Mouse (Mus musculus) testis, adult 2 months (tissue): ENCODE data around the gene Gm49325.

ENCODE experiments used
- CTCF ChIP-seq: fragments of 200-500 bp; IDR thresholded peaks from 2 replicates; pipeline ENCODE4 v1.5.1; 2012; ENCODE audit warnings: low read depth, mild to moderate bottlenecking, inconsistent platforms, low read length, moderate library complexity; ENCODE audit not compliant: control insufficient read depth, insufficient read depth, insufficient replicate concordance
- POLR2A ChIP-seq: fragments of 200-500 bp; IDR thresholded peaks from 2 replicates; pipeline ENCODE4 v1.6.1; 2012; ENCODE audit warnings: low read depth, mild to moderate bottlenecking, inconsistent platforms, low read length, moderate library complexity; ENCODE audit not compliant: control insufficient read depth

GRCm38 (mm10) chr10:77589749-77590148 lies 16.2 kb upstream of the Gm49325 start:
- TF ChIP-seq CTCF (no peak), POLR2A (no peak)
